Mouse (Mus musculus) spleen, embryonic (tissue): ENCODE measurements around the gene Sparcl1.

ENCODE experiments used
- CTCF ChIA-PET: fragments of 350-600 bp; sonication (Branson Sonifier 250); formaldehyde crosslinking; loops from one replicate; lab custom pipeline; 2022; lab: Charles Lee

Gene Sparcl1

GRCm38 (mm10) chr5:104062773-104063551 lies 50.6 kb downstream of the Sparcl1 start:
- CTCF ChIA-PET = no interaction called here

- CTCF ChIA-PET = no interaction called here
These were observed 51.4 kb downstream of the Sparcl1 start for GRCm38 (mm10) chr5:104061936-104062772.

- CTCF ChIA-PET = interaction anchor here (0.9 kb wide), 1 partner anchor 13 kb away, joined by 6 read pairs; no protein-coding TSS in a partner anchor
These were observed 53.1 kb downstream of the Sparcl1 start for GRCm38 (mm10) chr5:104060429-104060828.

GRCm38 (mm10) chr5:104059628-104060027 lies 53.9 kb downstream of the Sparcl1 start:
- CTCF ChIA-PET = interaction anchor here (0.6 to 0.9 kb wide), 2 partner anchors 14 to 15 kb away, joined by 3 to 6 read pairs; no protein-coding TSS in a partner anchor

GRCm38 (mm10) chr5:104058021-104058420 lies 55.5 kb downstream of the Sparcl1 start:
- CTCF ChIA-PET = interaction anchor here (1.8 kb wide), 1 partner anchor 59 kb away, joined by 19 read pairs; no protein-coding TSS in a partner anchor

GRCm38 (mm10) chr5:104056295-104056694 lies 57.2 kb downstream of the Sparcl1 start:
- CTCF ChIA-PET = no interaction called here

- CTCF ChIA-PET = interaction anchor here (0.9 kb wide), 1 partner anchor 56 kb away, joined by 8 read pairs; no protein-coding TSS in a partner anchor
These were observed 57.7 kb downstream of the Sparcl1 start for GRCm38 (mm10) chr5:104055816-104056215.

GRCm38 (mm10) chr5:104054938-104055337 lies 58.6 kb downstream of the Sparcl1 start:
- CTCF ChIA-PET = interaction anchor here (0.9 kb wide), 1 partner anchor 55 kb away, joined by 8 read pairs; no protein-coding TSS in a partner anchor

GRCm38 (mm10) chr5:104052956-104053355 lies 60.6 kb downstream of the Sparcl1 start:
- CTCF ChIA-PET = no interaction called here

GRCm38 (mm10) chr5:104048139-104048538 lies 65.4 kb downstream of the Sparcl1 start:
- CTCF ChIA-PET = interaction anchor here (1.1 kb wide), 1 partner anchor 8 kb away, joined by 4 read pairs; no protein-coding TSS in a partner anchor

GRCm38 (mm10) chr5:104047200-104048105 lies 66.1 kb downstream of the Sparcl1 start:
- CTCF ChIA-PET = interaction anchor here (0.6 to 1.1 kb wide), 2 partner anchors 8 to 295 kb away, joined by 4 read pairs; no protein-coding TSS in a partner anchor

- CTCF ChIA-PET = interaction anchor here (1.1 kb wide), 1 partner anchor 7 kb away, joined by 4 read pairs; no protein-coding TSS in a partner anchor
These were observed 67.0 kb downstream of the Sparcl1 start, which contains the start of gene Nudt9 for GRCm38 (mm10) chr5:104046256-104047199. Nudt9 (plus strand) TSS chr5:104046306.

- CTCF ChIA-PET = no interaction called here
These were observed 69.8 kb downstream of the Sparcl1 start for GRCm38 (mm10) chr5:104043704-104044103.

- CTCF ChIA-PET = no interaction called here
These were observed 70.6 kb downstream of the Sparcl1 start for GRCm38 (mm10) chr5:104042906-104043305.

GRCm38 (mm10) chr5:104039154-104039932 lies 74.2 kb downstream of the Sparcl1 start:
- CTCF ChIA-PET = interaction anchor here (1.2 kb wide), 1 partner anchor 8 kb away, joined by 4 read pairs; no protein-coding TSS in a partner anchor

- CTCF ChIA-PET = no interaction called here
These were observed 76.8 kb downstream of the Sparcl1 start for GRCm38 (mm10) chr5:104036686-104037085.

GRCm38 (mm10) chr5:104035824-104036223 lies 77.7 kb downstream of the Sparcl1 start:
- CTCF ChIA-PET = no interaction called here

- CTCF ChIA-PET = no interaction called here
These were observed 78.5 kb downstream of the Sparcl1 start for GRCm38 (mm10) chr5:104035066-104035465.
